Mouse (Mus musculus) lung, postnatal 10 days (tissue): ENCODE measurements around the gene Ciapin1.

Source experiments
- DNase-seq: peaks from one replicate; pipeline ENCODE4 v3.0.0; 2021

The Ciapin1 gene

DNA sequence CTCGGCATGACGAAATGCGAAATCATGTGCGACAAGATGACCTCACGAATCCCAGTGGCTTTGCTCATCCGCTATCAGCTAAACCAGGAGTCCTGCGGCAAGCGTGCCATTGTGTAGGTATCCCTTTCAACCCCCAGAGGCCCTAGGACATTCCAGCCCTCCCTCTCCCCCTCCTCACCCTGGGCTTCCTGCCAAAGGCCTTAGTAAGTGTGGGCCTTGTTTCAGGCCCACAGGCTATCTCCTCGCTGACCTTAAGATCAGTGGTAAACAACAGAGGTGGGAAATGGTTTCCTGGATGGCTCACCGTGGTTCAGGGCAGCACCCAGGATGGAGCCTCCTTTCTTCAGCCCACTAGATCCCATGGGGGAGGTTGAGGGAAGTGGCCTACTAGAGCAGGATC lies 60.1 kb downstream of the Ciapin1 start:
- DNase-seq: peak; percentile 42

DNA sequence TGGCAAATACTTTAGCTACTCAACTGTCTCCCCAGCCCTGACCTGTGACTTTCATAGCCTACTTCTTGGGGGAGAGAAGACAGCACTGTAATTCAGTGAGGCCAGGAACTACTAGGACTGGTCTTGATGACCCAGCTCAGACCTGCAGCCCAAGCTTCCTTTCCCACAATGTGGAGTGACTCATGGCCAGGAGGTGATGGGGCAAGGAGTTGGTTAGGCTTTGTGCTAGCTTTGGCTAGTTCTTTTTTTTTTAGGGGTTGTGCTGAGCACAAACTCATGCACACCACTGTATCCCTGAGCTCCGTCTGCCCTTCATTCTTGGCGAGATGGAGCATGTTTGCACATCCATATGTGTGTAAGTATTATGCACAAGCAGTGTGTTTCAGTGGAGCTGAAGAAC lies 61.8 kb downstream of the Ciapin1 start:
- DNase-seq: no peak

DNA sequence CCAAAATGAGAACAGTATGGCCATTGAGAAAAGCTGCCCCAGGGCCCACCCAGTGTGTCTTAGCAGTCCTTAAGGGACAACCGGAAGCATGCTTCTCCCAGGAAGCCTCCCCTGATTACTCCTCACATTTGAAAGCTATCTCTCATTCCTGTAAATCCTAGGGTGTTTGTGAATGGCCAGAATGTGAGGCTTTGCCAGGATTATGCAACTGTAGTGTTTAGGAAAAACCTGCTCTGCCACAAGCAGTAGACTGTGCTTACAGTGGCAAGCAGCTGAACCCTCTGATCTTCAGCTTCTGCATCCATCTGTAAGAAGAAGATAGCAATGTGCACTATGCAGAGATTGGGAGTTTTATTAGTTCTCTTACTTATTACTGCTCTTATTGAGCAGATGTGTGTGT lies 63.6 kb downstream of the Ciapin1 start:
- DNase-seq: no peak

DNA sequence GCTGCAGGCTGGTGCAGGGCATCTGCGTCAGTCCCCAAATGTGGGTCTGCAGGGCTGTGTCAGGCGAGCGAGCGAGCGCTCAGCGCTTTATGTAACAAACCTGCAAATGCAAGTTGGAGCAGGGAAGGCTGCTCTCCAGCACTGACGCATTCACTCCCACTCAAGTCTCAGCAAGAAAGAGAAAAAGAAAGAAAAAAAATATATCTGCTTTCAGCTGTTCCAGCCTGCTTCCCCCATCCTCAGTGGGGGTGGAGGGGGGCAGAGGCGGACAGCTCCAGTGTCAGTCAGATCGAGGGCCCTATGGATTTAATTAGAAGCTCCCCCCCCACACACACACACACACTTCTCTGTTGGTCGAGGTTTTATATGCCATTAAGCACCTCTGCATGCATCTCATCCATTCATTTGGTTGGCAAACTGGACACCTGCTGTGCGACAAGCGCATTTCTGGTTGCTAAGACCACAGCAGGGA lies 64.4 kb downstream of the Ciapin1 start:
- no peak for DNase-seq

DNA sequence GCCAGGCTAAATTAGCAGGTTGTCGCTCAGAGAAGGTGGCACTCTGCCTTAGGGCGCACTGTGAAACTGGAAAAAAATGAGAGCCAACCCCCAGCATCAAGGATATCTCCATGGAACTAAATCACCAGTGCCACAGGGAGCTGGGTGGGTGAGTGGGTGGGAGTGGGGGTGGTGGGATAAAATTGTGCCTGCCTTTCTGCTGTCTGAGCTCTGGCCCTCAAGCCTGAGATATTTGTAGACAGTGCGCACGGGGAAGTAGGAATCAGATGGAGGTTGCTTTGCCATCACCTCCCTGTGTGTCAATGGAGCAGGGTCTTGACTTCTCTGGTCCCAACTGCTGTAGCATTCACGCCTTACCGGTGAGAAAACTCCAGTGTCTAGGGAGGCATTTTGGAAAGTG lies 65.1 kb downstream of the Ciapin1 start:
- no peak for DNase-seq

DNA sequence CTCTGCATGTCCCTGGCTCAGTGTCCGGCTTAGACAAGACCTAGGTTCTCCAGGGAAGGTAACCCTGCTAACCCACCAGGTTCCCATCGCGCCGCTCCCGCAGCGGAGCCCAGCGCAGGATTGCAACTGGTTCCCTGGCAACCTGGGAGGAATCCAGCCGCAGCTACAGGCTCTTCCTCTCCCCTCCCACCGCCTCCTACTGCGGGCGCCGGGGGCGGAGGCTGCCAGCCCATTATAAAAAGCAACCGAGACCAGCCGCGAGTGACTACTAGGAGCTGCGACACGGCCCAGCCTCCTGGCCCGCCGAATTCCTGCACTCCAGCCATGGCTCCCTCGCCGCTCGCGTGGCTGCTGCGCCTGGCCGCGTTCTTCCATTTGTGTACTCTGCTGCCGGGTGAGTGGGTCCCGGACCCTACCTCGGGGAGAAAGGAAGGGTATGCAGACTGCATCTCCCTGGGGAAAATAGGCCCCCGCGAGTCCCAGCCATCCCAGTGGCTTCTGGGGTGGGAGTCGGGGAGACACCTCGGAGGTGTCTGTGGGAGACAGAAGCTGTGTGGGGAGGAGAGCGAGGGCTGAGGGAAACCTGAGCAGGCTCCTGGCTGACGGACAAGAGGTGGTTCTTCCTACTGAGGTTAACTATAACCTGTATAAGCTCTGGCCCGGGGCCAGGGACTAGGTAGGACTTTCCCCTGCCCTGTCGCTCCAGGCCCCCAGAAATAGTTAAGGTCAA lies 66.1 kb downstream of the Ciapin1 start, which contains the start of gene Cx3cl1:
TSS of gene Cx3cl1 (plus strand) at position 69 of the 730 bp plus-strand sequence.
- DNase-seq: peak; percentile 88

DNA sequence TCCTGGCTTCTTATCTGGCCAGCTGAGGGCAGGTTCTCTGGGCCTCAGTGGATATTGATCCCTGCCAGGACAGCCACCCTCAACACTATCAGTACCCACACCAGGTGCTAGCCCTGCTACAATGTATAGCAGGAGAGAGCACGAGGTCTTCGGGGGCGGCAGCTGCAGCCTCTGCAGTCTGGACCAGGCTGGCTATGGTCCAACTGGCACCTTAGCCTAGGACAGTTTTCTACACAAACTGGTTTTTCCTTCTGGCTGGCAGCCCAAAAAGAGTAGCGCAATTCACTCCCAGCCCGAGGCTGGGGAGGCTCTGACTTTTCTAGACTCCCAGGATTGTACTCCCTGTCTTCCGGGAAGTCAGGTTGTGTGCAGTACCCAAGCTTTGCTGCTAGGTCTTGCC lies 67.2 kb downstream of the Ciapin1 start:
- DNase-seq: peak; percentile 78
